Mouse (Mus musculus) right cerebral cortex, adult 18-20 months (tissue): ENCODE data around the gene F12.

Experiments
- DNase-seq: peaks from one replicate; pipeline ENCODE4 v3.0.0; 2022; ENCODE audit warnings: mixed read lengths

The F12 gene

DNA sequence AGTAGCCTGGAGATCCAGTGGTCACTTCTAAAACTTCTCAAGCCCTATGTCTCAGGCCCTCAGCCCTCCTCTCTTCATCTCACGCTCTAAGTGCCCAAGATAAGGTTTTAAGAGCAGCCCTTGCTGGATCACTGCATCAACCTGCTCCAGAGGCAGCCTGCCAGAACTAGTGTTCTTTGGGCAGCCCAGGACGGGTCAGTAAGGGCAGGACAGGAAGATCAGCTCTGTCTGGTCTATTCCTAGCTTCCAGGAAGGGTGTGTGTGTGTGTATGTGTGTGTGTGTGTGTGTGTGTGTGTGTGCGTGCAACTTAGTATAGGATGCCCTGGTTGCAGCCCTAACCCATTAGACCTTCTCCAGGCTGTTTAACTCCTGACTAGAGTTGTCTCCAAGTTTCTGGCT is 56.4 kb downstream of the F12 start:
- DNase-seq, result no peak

DNA sequence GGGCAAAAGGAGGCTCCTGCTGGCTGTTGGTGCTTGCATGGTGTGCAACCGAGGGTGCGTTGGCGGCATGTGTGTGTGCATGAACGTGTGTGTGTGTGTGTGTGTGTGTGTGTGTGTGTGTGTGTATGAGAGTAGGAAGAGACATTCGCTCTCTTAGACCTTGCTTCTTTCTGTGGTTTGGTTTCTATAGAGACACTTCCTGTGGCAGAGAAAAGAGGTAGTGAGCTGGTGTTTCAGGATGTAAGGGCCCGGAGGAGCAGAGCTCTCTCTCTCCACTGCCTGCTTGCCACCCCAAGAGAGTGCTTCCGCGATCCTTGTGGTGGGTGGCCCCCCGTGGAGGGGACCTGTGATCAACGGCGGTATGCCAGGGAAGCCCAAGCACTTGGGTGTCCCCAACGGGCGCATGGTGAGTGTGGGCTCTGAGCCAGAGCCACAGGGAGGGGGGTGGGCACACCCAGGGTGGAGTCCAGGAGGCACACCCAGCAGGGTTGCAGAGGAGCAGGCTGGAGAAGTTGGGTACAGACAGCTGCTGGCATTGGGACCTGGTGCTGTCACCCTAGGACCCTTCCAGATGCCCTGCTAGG is 57.0 kb downstream of the F12 start, which contains the start of gene Rgs14:
TSS of gene Rgs14 (plus strand) at position 202 of the 584 bp plus-strand sequence.
- peak; percentile 64 for DNase-seq

- DNase-seq, result no peak
These were observed 58.2 kb downstream of the F12 start for GRCm38 (mm10) chr13:55368401-55368800.
